Mouse (Mus musculus) midbrain, embryonic 16.5 days (tissue): ENCODE measurements around the gene Ncl. TPM values are rescaled to one million over a fixed set of nuclear protein-coding genes. Genes with fewer than 3 reads are reported as not detected.
A peak's percentile ranks its signal among the peaks of the same experiment; 100 is the strongest.

Experiments
- ATAC-seq: fragments of 200-750 bp; cut with Nextera tagmentation; 2 replicates; pipeline ENCODE4 v1.8.0; 2017; ENCODE audit warnings: moderate TSS enrichment
- H3K27ac ChIP-seq: fragments of 300-500 bp; sonication (generic); 2 replicates; pipeline ENCODE4 v1.5.1; 2014; ENCODE audit warnings: mild to moderate bottlenecking, low read length, mixed read lengths
- H3K27me3 ChIP-seq: fragments of 300-500 bp; sonication (generic); 2 replicates; pipeline ENCODE4 v1.6.1; 2014; ENCODE audit warnings: low read depth, low read length, mixed read lengths; ENCODE audit not compliant: control insufficient read depth, insufficient read depth
- H3K36me3 ChIP-seq: fragments of 300-500 bp; sonication (generic); 2 replicates; pipeline ENCODE4 v1.6.1; 2014; ENCODE audit warnings: mild to moderate bottlenecking, low read length, moderate library complexity, mixed read lengths; ENCODE audit not compliant: control insufficient read depth, insufficient read depth
- H3K4me1 ChIP-seq: fragments of 300-500 bp; sonication (generic); 2 replicates; pipeline ENCODE4 v1.6.1; 2014; ENCODE audit warnings: mild to moderate bottlenecking, low read length, mixed read lengths; ENCODE audit not compliant: control insufficient read depth, insufficient read depth
- H3K4me2 ChIP-seq: fragments of 300-500 bp; sonication (generic); 2 replicates; pipeline ENCODE4 v1.6.1; 2014; ENCODE audit warnings: mild to moderate bottlenecking, low read length, mixed read lengths
- H3K4me3 ChIP-seq: fragments of 300-500 bp; sonication (generic); 2 replicates; pipeline ENCODE4 v1.5.1; 2014; ENCODE audit warnings: low read depth, mild to moderate bottlenecking, low read length, moderate library complexity, mixed read lengths
- H3K9ac ChIP-seq: fragments of 300-500 bp; sonication (generic); 2 replicates; pipeline ENCODE4 v1.6.1; 2014; ENCODE audit warnings: low read depth, low read length, mixed read lengths
- H3K9me3 ChIP-seq: fragments of 300-500 bp; sonication (generic); replicated peaks from 2 replicates; pipeline ENCODE4 v1.6.1; 2014; ENCODE audit warnings: mild to moderate bottlenecking, low read length, mixed read lengths; ENCODE audit not compliant: control insufficient read depth, poor library complexity, severe bottlenecking
- WGBS: fragments of 180-500 bp; shearing (Covaris S2); extraction: QIAGEN DNeasy Blood & Tissue Kit; methylation state at CpG from one replicate; pipeline ENCODE4 v1.1.7; 2014; 5-methylcytosine and 5-hydroxymethylcytosine counted together
- polyA plus RNA-seq: library from polyadenylated mRNA; unstranded; fragments of >200 nt; fragmentation: Nextera tagmentation; extraction: Ambion mirVana; gene quantifications from 2 replicates; pipeline ENCODE4 v1.2.1, GENCODE M21; 2015

Ncl gene
- polyA plus RNA-seq, 1 experiment from 2014 or later = 195 TPM

DNA sequence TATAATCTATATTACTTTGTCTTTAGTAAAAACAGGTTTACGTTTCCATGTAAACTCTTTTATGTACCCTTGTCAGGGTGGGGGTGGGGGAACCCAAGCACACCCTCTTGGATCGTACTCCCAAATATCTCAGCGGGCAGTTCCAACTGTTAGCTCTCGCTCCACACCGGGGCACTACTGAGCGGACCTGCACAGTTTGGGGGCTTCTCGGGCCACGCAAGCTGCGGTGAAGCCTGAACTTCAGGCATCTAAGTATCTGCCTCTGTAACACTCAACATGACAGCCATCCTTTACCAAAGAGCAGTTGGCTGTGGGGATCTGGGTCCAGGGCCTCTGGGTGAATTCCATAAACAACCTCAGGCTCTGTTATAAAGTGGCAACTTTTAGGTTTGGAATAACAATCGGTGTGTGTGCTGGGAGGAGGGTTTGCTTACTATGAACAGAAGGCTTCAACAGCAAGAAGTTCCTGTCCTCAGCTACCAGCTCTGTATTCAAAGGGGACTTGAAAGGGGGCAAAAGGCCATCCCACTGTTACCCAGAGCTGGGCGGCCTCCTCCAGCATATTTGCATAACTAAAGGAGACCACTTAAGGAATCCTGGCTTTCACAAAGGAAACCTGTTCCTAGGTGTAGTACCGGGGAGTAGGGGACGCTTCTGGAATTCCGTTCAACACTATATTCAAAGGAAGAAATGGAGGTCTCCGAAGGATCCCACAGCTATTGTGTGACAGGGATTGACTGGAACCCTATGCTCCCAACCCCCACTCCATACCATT, 48.5 kb downstream of the Ncl start:
- Histone ChIP-seq H3K4me2 (no peak overlapping the region), H3K9me3 (no peaks in the 10 kb centered on the region), H3K9ac (no peak overlapping the region), H3K4me1 (no peaks in the 10 kb centered on the region), H3K36me3 (no peaks in the 10 kb centered on the region), H3K27me3 (no peaks in the 10 kb centered on the region; the same call in 1 of the 2 replicates), H3K27ac (no peak overlapping the region), H3K4me3 (no peak overlapping the region)
- WGBS = 16% methylated on average over 15 of the region's 15 CpGs
- ATAC-seq = no peak

GRCm38 (mm10) chr1:86309270-86309833, 49.8 kb downstream of the Ncl start:
- no peak for ATAC-seq
- Histone ChIP-seq H3K9ac (no peak overlapping the region), H3K36me3 (no peaks in the 10 kb centered on the region), H3K4me1 (peaks cover under 1% of the 10 kb centered on the region), H3K27me3 (peaks cover 9% of the 10 kb centered on the region), H3K9me3 (no peaks in the 10 kb centered on the region), H3K27ac (no peak overlapping the region), H3K4me2 (no peak overlapping the region), H3K4me3 (no peak overlapping the region)
- whole genome bisulfite sequencing = 94% methylated on average over 7 of the region's 7 CpGs

DNA sequence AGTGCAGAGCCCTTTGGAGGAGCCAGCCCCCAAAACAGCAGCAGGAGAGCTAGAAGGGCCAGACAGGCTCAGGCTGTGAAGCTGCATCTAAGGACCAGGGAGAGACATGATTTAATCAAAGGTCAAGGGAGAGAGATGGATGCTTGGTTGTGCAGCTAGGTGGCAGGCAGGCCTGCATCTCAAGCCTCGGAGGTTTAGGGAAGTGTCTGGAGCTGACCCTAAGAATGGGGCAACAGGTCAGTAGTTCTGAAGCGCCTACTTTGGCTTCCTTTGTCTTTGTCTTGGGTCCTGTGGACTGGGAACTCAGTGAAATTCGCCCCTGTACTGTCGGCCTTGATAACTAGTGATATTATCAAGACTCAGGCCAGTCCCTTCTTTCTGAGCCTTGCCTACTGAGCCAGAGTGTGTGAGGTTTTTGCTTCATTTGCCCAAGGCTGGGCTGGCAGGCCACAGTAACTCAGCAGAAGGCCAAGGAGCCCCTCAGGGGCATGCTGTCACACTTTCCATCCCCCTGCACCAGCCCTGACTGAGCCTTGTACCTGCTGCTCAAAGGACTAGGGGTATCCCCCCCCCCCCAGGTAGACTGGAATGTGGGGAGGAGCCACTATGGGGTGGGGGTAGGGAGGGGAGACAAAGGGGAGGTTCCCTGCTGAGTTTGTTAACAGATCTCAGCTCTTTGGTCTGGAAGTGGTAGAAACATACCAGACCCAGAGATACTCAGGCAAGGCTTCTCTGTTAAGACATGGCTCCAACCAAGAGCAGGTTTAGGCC, 51.1 kb downstream of the Ncl start:
- H3K27me3 ChIP-seq = peaks cover 9% of the 10 kb centered on the region
- no peak for ATAC-seq
- 40% methylated on average over 4 of the region's 4 CpGs for WGBS
- H3K9ac ChIP-seq = no peak overlapping the region
- peaks cover 6% of the 10 kb centered on the region for H3K4me1 ChIP-seq
- H3K27ac ChIP-seq = no peak overlapping the region
- no peaks in the 10 kb centered on the region for H3K36me3 ChIP-seq
- no peaks in the 10 kb centered on the region for H3K9me3 ChIP-seq
- H3K4me2 ChIP-seq = no peak overlapping the region
- no peak overlapping the region for H3K4me3 ChIP-seq

DNA sequence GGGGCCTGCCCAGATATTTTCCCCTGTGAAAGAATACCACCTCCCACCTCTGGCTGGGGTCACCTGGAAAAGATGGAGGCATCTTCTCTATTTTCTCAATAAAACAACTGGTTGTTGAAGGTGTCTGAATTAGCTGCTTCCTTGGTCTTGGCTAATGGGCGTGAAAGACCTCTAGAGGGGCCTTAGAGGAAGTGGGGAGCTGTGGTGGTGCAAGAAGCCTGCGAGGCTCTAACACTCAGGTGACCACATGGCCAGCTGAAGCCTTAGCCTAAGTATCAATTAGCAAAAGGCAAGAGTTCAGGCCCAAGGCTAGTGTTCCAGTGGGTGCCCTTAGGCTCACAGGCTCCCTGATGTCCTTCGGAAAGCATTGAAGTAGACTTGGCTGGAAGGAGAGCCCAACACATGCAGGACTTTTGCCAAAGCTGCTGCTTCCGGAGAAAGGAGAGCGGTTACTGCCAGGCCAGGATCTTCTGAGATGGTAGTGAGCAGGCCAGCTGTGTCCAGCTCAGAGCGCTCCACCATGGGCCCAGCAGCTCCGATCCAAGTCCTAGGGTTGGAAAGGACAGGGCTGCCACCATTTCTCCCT, 51.9 kb downstream of the Ncl start:
- Histone ChIP-seq H3K27me3 (peaks cover 10% of the 10 kb centered on the region), H3K4me2 (no peak overlapping the region), H3K4me1 (peaks cover 6% of the 10 kb centered on the region), H3K36me3 (no peaks in the 10 kb centered on the region), H3K4me3 (no peak overlapping the region), H3K9me3 (no peaks in the 10 kb centered on the region), H3K9ac (no peak overlapping the region), H3K27ac (no peak overlapping the region)
- no peak for ATAC-seq
- 88% methylated on average over 7 of the region's 7 CpGs for WGBS

DNA sequence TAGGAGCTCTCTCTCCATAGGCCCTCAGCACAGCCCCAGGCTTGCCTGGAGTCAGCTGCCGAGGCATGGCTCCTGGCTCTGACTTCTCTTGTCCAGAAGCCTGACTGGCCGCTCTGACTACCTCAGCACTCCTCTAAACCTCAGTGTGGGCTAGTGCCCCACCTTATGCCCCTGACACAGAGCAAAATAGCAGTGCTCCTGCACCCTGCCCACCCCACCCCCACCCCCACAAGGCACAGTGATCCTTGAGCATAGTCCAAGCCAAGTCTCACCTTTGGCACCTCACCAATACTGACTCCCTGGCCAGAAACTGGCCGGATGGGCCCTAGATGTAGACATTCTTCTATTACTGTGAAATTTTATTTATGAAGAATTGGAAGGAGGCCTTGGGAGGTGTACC, 52.5 kb downstream of the Ncl start:
- H3K27me3 ChIP-seq = peaks cover 14% of the 10 kb centered on the region
- no peaks in the 10 kb centered on the region for H3K36me3 ChIP-seq
- no peak overlapping the region for H3K27ac ChIP-seq
- WGBS = 88% methylated on average over 3 of the region's 3 CpGs
- ATAC-seq = no peak
- H3K4me3 ChIP-seq = no peak overlapping the region
- no peaks in the 10 kb centered on the region for H3K9me3 ChIP-seq
- no peak overlapping the region for H3K9ac ChIP-seq
- peaks cover 6% of the 10 kb centered on the region for H3K4me1 ChIP-seq
- no peak overlapping the region for H3K4me2 ChIP-seq

DNA sequence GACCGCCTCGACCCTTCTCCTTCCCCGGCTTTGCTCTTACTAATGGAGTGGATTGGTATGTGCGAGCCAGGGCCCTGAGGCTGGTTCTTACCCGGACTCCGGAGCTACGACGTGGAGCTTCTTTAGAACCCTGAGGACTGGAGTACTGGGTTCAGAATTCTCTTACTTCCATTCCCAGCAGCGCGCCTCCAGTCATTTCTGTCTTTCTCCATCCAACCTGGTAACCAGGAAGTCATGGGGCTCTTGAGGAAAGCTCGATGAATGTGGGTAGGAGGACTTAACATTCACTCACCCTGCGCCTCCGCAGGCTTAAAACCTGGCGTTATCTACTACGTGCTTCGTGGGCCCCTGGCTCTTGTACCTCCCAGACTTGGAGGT, 55.3 kb downstream of the Ncl start:
- peak overlapping the region; percentile 75 for H3K4me3 ChIP-seq

GRCm38 (mm10) chr1:86303063-86303872, 55.9 kb downstream of the Ncl start:
- peak; percentile 87 for ATAC-seq

More for the DNA sequence above, 55.3 kb downstream of the Ncl start:
- no peaks in the 10 kb centered on the region for H3K36me3 ChIP-seq
- H3K9me3 ChIP-seq = no peaks in the 10 kb centered on the region
- H3K4me1 ChIP-seq = peaks cover 6% of the 10 kb centered on the region
- WGBS = 2% methylated on average over 15 of the region's 16 CpGs
- H3K27me3 ChIP-seq = peaks cover 14% of the 10 kb centered on the region
- H3K27ac ChIP-seq = peak overlapping the region; percentile 39; the same call in 1 of the 2 replicates
- H3K9ac ChIP-seq = peak overlapping the region; percentile 85
- no peak for ATAC-seq
- peak overlapping the region; percentile 94 for H3K4me2 ChIP-seq

GRCm38 (mm10) chr1:86302532-86302931, 56.7 kb downstream of the Ncl start, which contains the start of gene B3gnt7:
B3gnt7 (plus strand) TSS chr1:86302832.
- H3K9me3 ChIP-seq = no peaks in the 10 kb centered on the region
- peaks cover 6% of the 10 kb centered on the region for H3K4me1 ChIP-seq
- ATAC-seq = no peak
- 19% methylated on average over 6 of the region's 6 CpGs for WGBS
- H3K27ac ChIP-seq = peak within 1 kb of the TSS; percentile 39; the same call in 1 of the 2 replicates
- no peaks in the 10 kb centered on the region for H3K36me3 ChIP-seq
- peak within 1 kb of the TSS; percentile 75 for H3K4me3 ChIP-seq
- peaks cover 14% of the 10 kb centered on the region for H3K27me3 ChIP-seq
- H3K9ac ChIP-seq = peak within 1 kb of the TSS; percentile 85
- peak within 1 kb of the TSS; percentile 94 for H3K4me2 ChIP-seq

More at GRCm38 (mm10) chr1:86303063-86303872, 55.9 kb downstream of the Ncl start:
- Histone ChIP-seq H3K9me3 (no peaks in the 10 kb centered on the region), H3K27me3 (peaks cover 14% of the 10 kb centered on the region), H3K9ac (peak overlapping the region; percentile 85), H3K4me3 (peak overlapping the region; percentile 75), H3K27ac (peak overlapping the region; percentile 39; the same call in 1 of the 2 replicates), H3K4me1 (peaks cover 6% of the 10 kb centered on the region), H3K4me2 (peak overlapping the region; percentile 94), H3K36me3 (no peaks in the 10 kb centered on the region)
- under 1% methylated on average over 63 of the region's 65 CpGs for WGBS
